Mouse (Mus musculus): ENCODE data around the gene Zfp316. TPM values are rescaled to one million over a fixed set of nuclear protein-coding genes. Genes with fewer than 3 reads are reported as not detected.

Gene Zfp316
- 0.75 TPM in 2 replicates for polyA plus RNA-seq (2014; fragmentation: Nextera tagmentation; extraction: Ambion mirVana)

DNA sequence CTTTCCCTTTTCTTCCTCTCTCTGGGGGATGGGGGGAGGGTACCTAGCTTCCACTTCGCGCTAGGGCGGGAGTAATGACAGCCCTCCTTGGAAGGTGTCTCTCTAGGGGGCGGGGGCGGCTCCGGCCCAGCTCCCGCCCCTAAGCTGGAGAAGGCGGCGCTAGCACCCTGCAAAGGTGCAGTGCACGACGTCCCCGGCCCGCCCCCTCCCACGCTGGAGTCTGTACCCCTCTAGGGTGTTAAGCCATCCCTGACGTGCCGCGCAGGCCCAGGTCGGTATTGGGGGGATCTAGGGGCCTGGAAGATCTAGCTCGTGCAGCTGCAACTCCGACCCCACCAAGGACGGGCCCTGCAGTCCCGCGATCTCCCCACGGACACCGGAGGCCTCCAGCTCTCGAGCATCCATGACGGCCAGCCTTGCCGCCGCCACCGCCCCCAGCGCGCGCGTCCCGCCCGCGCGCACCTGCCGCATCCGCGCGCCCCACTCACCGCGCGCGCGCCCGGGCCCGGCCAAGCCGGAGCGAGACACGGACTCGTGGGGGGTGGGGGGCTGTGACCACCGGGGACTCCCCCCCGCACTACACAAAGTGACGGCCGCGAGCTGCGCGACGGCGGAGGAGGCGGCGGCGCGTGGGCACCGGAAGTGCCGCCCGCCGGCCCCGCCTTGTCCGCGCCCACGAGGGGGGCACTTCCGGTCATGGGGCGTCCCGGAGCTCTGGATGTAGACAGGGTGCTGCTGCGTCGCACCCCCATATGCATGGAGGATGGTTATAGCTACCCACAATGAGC lies at the start of gene Zfp316:
Gene Zfp316, minus strand, starts transcription at position 660 of the 788 bp plus-strand sequence.
- H3K27ac ChIP-seq (ENCODE audit: low read depth, low read length), result no peak within 1 kb of the TSS
- DNase-seq (ENCODE audit: low spot score) (peak; percentile 60), ATAC-seq (replicated peaks; ENCODE audit: low FRiP score) (peak; percentile 70)
- peak within 1 kb of the TSS; percentile 79 for H3K9ac ChIP-seq (ENCODE audit: low read depth, low read length)
- H3K4me2 ChIP-seq, result peak within 1 kb of the TSS; percentile 89
- H3K4me3 ChIP-seq (ENCODE audit: low read depth, low read length), result peak within 1 kb of the TSS; percentile 85
- WGBS, result under 1% methylated on average over 78 of the region's 79 CpGs
- H3K36me3 ChIP-seq (ENCODE audit: control insufficient read depth, insufficient read depth, low read length), result no peaks in the 10 kb centered on the region
- H3K4me1 ChIP-seq (replicated peaks; ENCODE audit: control insufficient read depth, insufficient read depth, low read length), result peaks cover 8% of the 10 kb centered on the region
- no peaks in the 10 kb centered on the region for H3K9me3 ChIP-seq (ENCODE audit: control insufficient read depth, low read length)
- peaks cover 9% of the 10 kb centered on the region for H3K27me3 ChIP-seq (replicated peaks; ENCODE audit: control insufficient read depth, insufficient read depth, low read length)

DNA sequence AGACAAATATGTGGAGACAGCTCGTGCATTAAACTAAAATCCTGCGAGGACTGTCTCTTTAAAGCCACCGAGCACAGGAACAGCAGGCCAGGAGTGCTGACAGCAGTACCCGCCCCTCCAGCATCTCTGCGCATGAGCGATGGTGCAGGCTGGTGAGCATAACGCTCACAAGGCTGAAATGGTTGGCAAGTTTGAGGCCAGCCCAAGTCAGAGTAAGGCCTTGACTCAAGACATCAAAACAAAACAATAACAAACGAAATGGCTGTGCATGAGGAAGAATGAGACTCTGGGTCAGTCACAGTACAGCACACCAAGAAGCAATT lies 47.4 kb upstream of the Zfp316 start:
- Histone ChIP-seq H3K4me2 (no peak overlapping the region), H3K4me1 (replicated peaks; ENCODE audit: control insufficient read depth, insufficient read depth, low read length) (peaks cover 13% of the 10 kb centered on the region), H3K9me3 (ENCODE audit: control insufficient read depth, low read length) (no peaks in the 10 kb centered on the region), H3K27me3 (replicated peaks; ENCODE audit: control insufficient read depth, insufficient read depth, low read length) (no peaks in the 10 kb centered on the region), H3K27ac (ENCODE audit: low read depth, low read length) (no peak overlapping the region), H3K4me3 (ENCODE audit: low read depth, low read length) (no peak overlapping the region), H3K9ac (ENCODE audit: low read depth, low read length) (no peak overlapping the region), H3K36me3 (ENCODE audit: control insufficient read depth, insufficient read depth, low read length) (peaks cover 42% of the 10 kb centered on the region)
- 92% methylated on average over 8 of the region's 8 CpGs for WGBS
- ATAC-seq (replicated peaks; ENCODE audit: low FRiP score), result no peak
- no peak for DNase-seq (ENCODE audit: low spot score)

DNA sequence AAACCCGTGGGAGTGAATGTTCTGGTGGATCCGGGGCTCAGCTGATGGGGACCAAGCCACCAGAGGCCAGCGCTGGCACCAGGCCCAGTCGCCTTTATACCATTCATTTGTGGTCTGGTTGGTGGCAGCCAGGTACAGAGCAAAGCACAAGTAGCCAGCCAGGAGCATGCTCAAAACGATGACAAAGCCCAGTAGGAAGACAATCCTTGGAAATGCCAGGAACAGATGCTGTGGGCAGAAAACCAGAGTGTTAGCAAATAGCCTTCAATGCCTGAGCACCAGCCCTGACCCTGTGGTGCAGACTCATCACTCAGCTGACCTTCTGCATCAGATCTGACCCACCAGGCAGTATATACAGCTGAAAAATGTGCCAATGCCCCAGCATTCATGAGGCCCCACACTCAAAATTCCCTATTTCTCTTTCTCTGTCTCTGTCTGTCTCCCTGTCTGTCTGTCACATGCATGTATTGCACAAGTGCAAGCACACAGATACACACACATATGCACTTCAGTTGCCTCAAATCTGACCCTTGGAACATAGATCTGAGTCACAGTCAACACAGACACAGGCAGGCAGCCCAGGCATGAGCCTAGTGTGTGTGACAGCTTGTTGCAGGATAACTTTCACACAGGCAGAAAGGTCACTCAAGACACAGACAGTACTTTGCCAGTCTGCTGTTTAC lies 46.9 kb upstream of the Zfp316 start:
- H3K27ac ChIP-seq (ENCODE audit: low read depth, low read length), result no peak overlapping the region
- WGBS, result 90% methylated on average over 5 of the region's 5 CpGs
- H3K36me3 ChIP-seq (ENCODE audit: control insufficient read depth, insufficient read depth, low read length), result peaks cover 41% of the 10 kb centered on the region

DNA sequence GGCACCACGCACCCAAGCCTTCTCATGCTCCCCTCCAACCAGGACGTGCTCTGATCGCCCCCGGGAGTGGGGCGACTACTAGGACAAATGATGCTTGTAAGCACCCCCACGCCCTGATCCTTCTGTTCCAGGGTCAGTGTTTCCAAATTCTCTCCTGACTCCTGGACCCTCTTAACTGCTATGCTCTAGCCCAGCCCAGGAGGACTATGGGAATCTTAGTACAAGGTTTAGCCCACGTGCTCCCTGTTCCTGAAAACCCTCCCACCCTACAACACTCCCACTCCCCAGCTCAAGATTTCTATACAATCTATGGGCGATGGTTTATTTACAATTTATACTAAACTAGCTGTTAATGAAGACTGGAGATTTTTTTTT lies 45.7 kb upstream of the Zfp316 start:
- ATAC-seq (replicated peaks; ENCODE audit: low FRiP score) (no peak), DNase-seq (ENCODE audit: low spot score) (no peak)
- Histone ChIP-seq H3K4me3 (ENCODE audit: low read depth, low read length) (peak overlapping the region; percentile 91), H3K36me3 (ENCODE audit: control insufficient read depth, insufficient read depth, low read length) (peaks cover 50% of the 10 kb centered on the region), H3K27ac (ENCODE audit: low read depth, low read length) (0 out of 2 replicates have a peak overlapping the region, but pooled peaks have one; percentile 85), H3K9ac (ENCODE audit: low read depth, low read length) (peak overlapping the region; percentile 96), H3K27me3 (replicated peaks; ENCODE audit: control insufficient read depth, insufficient read depth, low read length) (no peaks in the 10 kb centered on the region), H3K9me3 (ENCODE audit: control insufficient read depth, low read length) (no peaks in the 10 kb centered on the region), H3K4me2 (peak overlapping the region; percentile 97), H3K4me1 (replicated peaks; ENCODE audit: control insufficient read depth, insufficient read depth, low read length) (peaks cover 13% of the 10 kb centered on the region)
- WGBS, result 14% methylated on average over 8 of the region's 8 CpGs

More for the DNA sequence above, 46.9 kb upstream of the Zfp316 start:
- DNase-seq (ENCODE audit: low spot score) (no peak), ATAC-seq (replicated peaks; ENCODE audit: low FRiP score) (no peak)
- Histone ChIP-seq H3K4me3 (ENCODE audit: low read depth, low read length) (no peak overlapping the region), H3K4me2 (no peak overlapping the region), H3K4me1 (replicated peaks; ENCODE audit: control insufficient read depth, insufficient read depth, low read length) (peaks cover 13% of the 10 kb centered on the region), H3K9me3 (ENCODE audit: control insufficient read depth, low read length) (no peaks in the 10 kb centered on the region), H3K9ac (ENCODE audit: low read depth, low read length) (no peak overlapping the region), H3K27me3 (replicated peaks; ENCODE audit: control insufficient read depth, insufficient read depth, low read length) (no peaks in the 10 kb centered on the region)

DNA sequence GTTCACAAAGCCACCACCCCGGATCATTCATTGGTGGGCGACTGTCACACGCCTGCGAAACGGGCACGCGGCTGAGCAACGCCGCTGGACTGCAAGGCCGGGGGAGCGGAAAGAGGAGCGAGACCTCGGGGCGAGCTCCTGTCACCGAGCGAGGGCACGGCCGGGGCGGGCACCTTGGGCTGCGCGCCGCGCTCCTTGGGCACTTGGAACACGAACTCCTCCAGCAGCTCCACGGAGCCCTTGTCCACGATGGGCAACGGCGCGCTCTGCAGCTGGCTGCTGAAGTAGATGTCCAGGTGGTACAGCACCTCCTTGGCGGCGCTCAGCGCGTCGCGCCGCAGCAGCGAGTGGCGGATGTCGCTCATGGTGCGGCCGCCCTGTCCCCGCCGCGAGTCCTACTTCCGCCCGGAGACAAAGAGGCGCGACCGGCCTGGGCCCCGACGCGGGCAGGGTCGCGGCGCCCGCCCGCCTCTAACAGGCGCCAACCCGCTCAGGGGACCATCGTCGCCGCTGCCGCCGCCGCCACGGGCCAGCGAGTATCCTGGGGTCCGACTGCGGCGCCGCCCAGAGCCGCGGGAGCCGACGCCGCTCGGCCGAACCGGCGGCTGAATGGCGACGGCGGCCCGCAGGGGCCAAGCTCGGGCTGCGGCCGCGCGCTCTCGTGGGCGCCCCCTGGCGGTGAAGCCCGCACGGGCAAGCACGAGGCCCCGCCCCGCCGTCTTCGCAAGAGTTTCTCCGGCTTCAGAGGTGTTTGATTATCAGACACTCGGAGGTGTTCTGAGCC lies 45.1 kb upstream of the Zfp316 start, which contains the start of gene E130309D02Rik:
Gene E130309D02Rik, minus strand, starts transcription at position 631 of the 784 bp plus-strand sequence.
- peak within 1 kb of the TSS; percentile 85 for H3K27ac ChIP-seq (ENCODE audit: low read depth, low read length)
- H3K9ac ChIP-seq (ENCODE audit: low read depth, low read length), result peak within 1 kb of the TSS; percentile 96
- H3K4me3 ChIP-seq (ENCODE audit: low read depth, low read length), result peak within 1 kb of the TSS; percentile 91
- under 1% methylated on average over 89 of the region's 101 CpGs for WGBS
- DNase-seq (ENCODE audit: low spot score) (peak; percentile 89), ATAC-seq (replicated peaks; ENCODE audit: low FRiP score) (peak; percentile 83)
- H3K9me3 ChIP-seq (ENCODE audit: control insufficient read depth, low read length), result no peaks in the 10 kb centered on the region
- H3K36me3 ChIP-seq (ENCODE audit: control insufficient read depth, insufficient read depth, low read length), result peaks cover 50% of the 10 kb centered on the region
- H3K4me1 ChIP-seq (replicated peaks; ENCODE audit: control insufficient read depth, insufficient read depth, low read length), result peaks cover 13% of the 10 kb centered on the region
- H3K4me2 ChIP-seq, result peak within 1 kb of the TSS; percentile 97
- no peaks in the 10 kb centered on the region for H3K27me3 ChIP-seq (replicated peaks; ENCODE audit: control insufficient read depth, insufficient read depth, low read length)

DNA sequence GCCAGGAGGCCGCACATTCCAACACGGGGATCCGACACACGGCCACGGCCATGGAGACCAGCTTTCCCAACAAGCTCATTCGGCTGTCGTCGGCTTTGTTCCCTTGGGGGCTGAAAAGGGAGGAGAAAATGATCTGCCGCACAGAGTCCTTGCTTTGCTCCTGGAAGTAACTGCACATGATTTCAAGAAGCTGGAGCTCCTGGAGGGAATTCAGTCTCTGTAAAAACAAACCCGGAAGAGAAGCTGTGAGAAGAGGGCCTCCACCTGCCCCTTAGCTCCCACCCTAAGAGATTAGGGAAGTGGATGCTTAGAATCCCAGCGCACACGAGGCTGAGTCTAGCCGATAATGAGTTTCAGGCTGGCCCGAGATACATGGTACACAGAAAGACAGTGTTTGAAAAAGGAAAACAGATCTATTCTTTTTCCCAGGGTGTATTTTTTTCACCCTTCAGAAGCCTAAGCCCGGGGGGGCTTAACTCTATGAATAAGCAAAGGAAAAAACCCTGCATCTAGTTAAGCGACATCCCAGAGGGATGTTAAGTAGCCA lies 44.4 kb upstream of the Zfp316 start:
- peaks cover 53% of the 10 kb centered on the region for H3K36me3 ChIP-seq (ENCODE audit: control insufficient read depth, insufficient read depth, low read length)
- no peaks in the 10 kb centered on the region for H3K9me3 ChIP-seq (ENCODE audit: control insufficient read depth, low read length)
- H3K4me2 ChIP-seq, result peak overlapping the region; percentile 97
- H3K4me3 ChIP-seq (ENCODE audit: low read depth, low read length), result peak overlapping the region; percentile 91
- peak overlapping the region; percentile 96 for H3K9ac ChIP-seq (ENCODE audit: low read depth, low read length)
- WGBS, result 4% methylated on average over 16 of the region's 16 CpGs
- peak overlapping the region; percentile 85 for H3K27ac ChIP-seq (ENCODE audit: low read depth, low read length)
- no peak for DNase-seq (ENCODE audit: low spot score)
- ATAC-seq (replicated peaks; ENCODE audit: low FRiP score), result peak; percentile 61
- no peaks in the 10 kb centered on the region for H3K27me3 ChIP-seq (replicated peaks; ENCODE audit: control insufficient read depth, insufficient read depth, low read length)
- H3K4me1 ChIP-seq (replicated peaks; ENCODE audit: control insufficient read depth, insufficient read depth, low read length), result peaks cover 13% of the 10 kb centered on the region

DNA sequence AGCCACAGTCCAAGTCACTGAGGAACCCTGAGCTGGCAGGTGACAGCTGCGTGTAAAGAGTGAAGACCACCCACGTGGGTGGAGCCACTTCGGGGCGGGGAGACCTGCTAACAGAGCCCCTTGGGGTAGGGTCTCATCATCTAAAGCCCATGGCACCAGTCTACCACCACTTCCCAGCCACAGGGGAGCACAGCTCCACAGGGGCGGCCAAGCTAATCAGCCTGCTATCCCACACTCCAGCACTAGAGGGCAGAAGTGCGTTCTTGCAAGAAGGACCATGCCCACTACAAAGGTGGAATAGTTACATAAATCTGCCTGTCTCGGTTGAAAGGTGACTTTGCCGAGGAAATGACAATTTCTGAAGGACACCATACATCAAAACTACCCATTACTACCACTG lies 42.1 kb upstream of the Zfp316 start:
- Histone ChIP-seq H3K27me3 (replicated peaks; ENCODE audit: control insufficient read depth, insufficient read depth, low read length) (no peaks in the 10 kb centered on the region), H3K9me3 (ENCODE audit: control insufficient read depth, low read length) (no peaks in the 10 kb centered on the region), H3K4me3 (ENCODE audit: low read depth, low read length) (no peak overlapping the region), H3K9ac (ENCODE audit: low read depth, low read length) (no peak overlapping the region), H3K36me3 (ENCODE audit: control insufficient read depth, insufficient read depth, low read length) (peaks cover 64% of the 10 kb centered on the region), H3K27ac (ENCODE audit: low read depth, low read length) (no peak overlapping the region), H3K4me1 (replicated peaks; ENCODE audit: control insufficient read depth, insufficient read depth, low read length) (peaks cover 13% of the 10 kb centered on the region), H3K4me2 (no peak overlapping the region)
- ATAC-seq (replicated peaks; ENCODE audit: low FRiP score) (0 out of 2 replicates have a peak, but pooled peaks have one; percentile 21), DNase-seq (ENCODE audit: low spot score) (peak; percentile 78)
- WGBS, result 58% methylated on average over 8 of the region's 8 CpGs

DNA sequence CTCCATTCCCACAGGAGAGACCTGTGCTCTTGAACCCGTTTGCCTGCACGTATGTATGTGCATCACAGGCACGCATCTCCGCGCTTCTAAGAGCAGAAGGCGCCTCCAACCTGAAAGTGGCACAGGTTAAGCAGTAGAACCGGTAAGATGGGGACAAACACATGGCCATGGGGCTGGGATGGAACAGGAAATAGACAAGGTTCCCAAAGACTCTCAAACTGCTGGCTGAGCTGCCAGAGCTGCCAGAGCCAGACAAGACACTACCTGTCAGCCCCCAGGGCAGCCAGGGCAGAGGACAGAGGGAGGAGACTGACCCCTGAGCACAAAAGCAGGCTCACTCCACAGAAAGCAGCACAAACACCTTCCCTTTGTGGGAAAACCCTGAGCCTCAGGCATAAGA lies 40.1 kb upstream of the Zfp316 start:
- peaks cover 13% of the 10 kb centered on the region for H3K4me1 ChIP-seq (replicated peaks; ENCODE audit: control insufficient read depth, insufficient read depth, low read length)
- no peak overlapping the region for H3K9ac ChIP-seq (ENCODE audit: low read depth, low read length)
- H3K4me3 ChIP-seq (ENCODE audit: low read depth, low read length), result no peak overlapping the region
- no peak overlapping the region for H3K4me2 ChIP-seq
- no peaks in the 10 kb centered on the region for H3K9me3 ChIP-seq (ENCODE audit: control insufficient read depth, low read length)
- DNase-seq (ENCODE audit: low spot score) (no peak), ATAC-seq (replicated peaks; ENCODE audit: low FRiP score) (no peak)
- H3K27me3 ChIP-seq (replicated peaks; ENCODE audit: control insufficient read depth, insufficient read depth, low read length), result no peaks in the 10 kb centered on the region
- H3K27ac ChIP-seq (ENCODE audit: low read depth, low read length), result no peak overlapping the region
- WGBS, result 90% methylated on average over 7 of the region's 7 CpGs
- peaks cover 77% of the 10 kb centered on the region for H3K36me3 ChIP-seq (ENCODE audit: control insufficient read depth, insufficient read depth, low read length)

All from liver, embryonic 11.5 days (tissue).